Mouse (Mus musculus) urinary bladder, adult 18-20 months (tissue): ENCODE data around the gene Btbd19.

Experiments used
- DNase-seq, 2 experiments: peaks; one replicate each; pipeline ENCODE4 v3.0.0; 2022; ENCODE audit warnings: low spot score in 2 of 2, mixed read lengths in 2 of 2

Btbd19 gene

DNA sequence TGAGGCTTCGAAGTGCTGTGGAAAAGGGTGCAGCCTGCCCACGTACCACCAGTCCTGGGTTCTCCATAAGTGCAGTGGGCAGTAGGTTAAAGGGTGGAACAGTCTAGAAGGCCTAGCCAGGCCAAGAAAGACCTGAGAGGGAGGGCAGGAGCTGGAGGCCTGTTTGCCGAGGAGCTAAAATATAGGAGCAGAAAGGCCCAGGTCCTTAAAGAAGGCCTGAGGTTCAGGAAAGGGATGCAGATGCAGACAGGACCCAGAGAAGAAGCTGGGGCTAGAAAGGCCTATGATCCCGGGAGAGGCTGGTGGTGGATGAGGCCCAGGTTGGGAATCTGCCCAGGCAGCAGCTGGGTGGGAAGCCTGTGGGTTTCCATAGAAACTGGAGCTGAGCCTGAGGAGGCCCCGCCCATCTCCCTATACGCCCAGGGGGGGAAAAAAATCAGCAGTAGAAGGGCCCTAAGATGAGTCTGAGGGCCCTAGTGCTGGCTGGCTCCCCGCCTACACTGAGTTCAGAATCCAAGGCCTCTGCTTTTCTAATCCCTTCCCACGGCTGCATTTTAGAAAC is at the start of gene Btbd19:
Gene Btbd19, minus strand, starts transcription at position 378 of the 562 bp plus-strand sequence.
- DNase-seq: peak in 1 of 2 experiments; percentile 77

- DNase-seq: no peak
These were observed 44.4 kb upstream of the Btbd19 start for GRCm38 (mm10) chr4:117169936-117170335.

DNA sequence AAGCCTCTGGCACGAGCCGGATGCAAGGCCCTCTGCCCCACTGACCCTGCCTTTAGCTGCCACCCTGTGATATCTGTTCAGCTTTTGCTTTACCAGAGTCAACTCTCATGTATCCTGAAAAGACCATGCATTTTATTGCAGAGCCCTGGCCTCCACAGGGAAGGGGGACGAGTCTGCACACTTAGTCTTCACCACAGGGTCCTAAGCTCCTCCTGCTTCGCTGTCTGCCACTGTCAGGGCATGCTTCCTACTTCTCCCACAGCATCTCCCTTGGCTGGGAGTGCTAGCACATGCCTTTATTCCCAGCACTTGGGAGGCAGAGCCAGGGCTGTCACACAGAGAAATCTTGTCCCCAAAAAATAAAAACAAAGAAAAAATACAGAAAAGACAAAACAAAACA is 35.7 kb upstream of the Btbd19 start:
- no peak for DNase-seq

DNA sequence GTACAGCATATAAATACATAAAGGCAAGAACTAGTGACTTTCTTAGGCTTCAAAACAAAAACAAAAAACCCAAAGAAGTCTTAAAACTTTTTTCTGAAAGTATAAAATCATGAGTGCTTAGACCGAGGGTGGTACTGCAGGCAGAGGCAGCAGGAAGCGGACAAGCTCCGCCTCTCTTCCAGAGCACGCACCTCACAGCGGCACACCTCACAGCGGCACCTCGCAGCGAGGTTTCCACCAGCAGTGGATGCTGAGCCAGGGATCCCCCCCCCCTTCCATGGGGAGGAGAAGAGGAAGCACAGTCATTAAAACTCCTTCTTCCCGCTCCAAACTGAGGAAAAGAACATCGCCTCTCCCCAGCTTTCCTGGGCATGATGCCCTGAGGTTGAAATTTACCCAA is 34.1 kb upstream of the Btbd19 start:
- no peak for DNase-seq

- DNase-seq: no peak
These were observed 30.8 kb upstream of the Btbd19 start for GRCm38 (mm10) chr4:117156372-117156771.

DNA sequence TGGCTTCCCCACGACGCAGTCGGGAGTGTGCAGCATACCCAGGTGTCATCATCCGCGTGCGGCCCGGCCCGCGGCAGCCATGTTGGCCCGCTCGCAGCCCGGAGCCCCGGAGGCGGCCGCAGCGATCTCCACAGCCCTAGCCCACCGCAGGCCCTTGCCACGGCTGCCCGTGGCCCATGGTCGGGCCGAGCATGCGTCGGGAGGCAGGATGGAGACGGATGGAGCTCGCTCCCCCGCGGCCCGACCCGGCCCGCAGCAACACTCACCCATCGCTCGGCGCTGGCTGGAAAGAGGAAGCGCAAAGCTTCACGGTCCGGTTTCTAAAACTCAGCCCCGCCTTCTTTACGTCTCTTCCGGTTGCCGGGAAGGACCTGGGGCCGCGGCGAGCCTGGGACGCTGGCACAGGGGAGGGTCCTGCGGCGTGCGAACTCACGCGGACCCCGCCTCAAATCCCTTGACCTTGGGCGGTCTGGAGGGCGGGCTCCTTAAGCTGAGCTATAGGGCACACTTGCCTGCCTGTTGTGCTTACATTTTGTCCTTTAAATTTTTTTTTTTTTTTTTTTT is 30.3 kb upstream of the Btbd19 start, which contains the start of gene Rps8:
Gene Rps8, minus strand, starts transcription at position 452 of the 564 bp plus-strand sequence.
- DNase-seq: peak; percentile 77 to 78

DNA sequence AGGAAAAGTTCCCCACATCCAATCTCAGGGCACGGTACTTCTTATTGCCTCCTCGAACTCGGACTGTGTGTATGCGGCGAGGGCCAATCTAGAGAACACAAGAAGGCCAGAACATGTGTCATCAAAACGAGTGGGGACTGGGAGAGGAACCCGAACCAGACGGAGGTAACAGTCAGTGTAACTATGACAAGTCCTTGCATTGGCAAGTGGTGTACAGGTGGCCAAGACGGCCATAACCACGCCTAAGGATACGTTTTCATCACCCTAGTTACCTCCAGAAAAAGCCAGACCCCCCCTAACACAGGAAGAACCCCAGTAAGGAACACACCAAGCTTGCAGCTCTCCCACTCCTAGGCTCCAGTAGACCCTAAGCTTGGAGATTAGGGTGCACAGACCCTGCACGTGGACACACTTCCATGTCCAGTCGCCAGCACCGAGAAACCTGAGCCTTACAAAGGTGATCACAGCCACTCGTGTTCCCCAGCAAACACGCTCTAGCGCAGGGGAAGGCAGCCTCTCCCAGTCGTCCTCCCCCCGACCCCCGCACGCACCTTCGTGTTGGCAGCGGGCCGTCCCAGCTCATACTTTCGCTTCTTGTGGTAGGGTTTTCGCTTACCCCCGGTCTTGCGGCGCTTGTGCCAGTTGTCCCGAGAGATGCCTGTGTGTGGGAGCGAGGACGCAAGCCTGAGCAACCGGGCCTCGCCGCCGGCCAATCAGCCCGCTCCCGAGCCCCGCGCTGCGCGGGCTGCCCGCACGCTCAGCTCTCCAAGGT is 29.7 kb upstream of the Btbd19 start:
- DNase-seq: no peak

- DNase-seq: no peak
These were observed 27.2 kb upstream of the Btbd19 start for GRCm38 (mm10) chr4:117152714-117153113.

DNA sequence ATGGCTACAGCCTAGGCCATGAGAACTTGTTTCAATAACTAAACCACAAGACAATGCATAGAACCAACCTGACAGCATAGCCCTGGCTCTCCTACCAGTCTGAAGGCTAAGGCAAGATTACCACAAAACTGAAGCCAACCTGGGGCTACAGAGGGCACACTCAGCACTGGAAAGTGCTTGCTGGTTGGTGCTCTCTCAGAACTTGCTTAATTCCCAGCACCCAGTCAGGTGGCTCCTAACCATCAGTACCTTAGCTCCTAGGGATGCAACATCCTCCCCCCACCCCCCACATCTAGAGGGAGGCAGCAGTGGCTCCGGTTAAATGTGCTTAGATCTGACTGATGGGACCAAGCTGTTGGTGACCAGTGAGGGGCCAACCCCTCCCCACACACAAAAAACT is 25.9 kb upstream of the Btbd19 start:
- no peak for DNase-seq

- no peak for DNase-seq
These were observed 24.7 kb upstream of the Btbd19 start for GRCm38 (mm10) chr4:117150212-117150733.

DNA sequence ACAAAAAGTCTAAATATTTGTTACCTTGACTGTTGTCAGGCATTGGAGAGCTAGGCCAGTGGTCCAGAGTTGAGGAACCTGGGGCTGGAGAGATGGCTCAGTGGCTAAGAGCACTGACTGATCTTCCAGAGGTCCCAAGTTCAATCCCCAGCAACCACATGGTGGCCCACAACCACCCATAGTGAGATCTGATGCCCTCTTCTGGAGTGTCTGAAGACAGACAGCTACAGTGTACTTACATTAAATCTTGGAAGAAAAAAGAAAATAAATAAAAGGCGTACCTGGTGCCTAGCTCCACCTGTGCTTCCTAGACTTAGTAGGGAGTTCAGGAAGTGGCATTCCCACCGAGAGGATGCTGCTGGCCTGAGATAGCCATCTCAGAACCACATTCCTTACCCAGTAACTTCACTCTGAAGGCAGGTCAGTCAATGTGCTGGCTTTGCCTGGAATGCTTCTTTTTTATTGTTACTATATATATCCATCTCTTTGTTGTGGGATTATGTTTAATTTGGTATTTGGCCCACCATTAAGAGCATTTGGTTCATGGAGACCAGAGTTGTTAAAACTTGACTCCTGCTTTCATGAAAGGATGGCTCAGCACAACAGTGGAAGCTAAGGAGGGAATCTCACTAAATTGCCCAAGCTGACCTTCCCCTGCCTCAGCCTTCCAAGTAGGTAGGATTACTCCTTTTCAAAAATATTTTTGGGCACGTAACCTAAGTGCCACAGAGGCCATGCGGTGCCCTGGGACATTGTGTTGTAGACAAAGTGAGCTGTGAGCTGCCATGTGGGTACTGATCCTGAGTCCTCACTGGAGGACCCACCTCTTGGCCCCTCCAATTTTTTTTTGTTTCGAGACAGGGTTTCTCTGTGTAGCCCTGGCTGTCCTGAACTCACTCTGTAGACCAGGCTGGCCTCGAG is 24.0 kb upstream of the Btbd19 start:
- no peak for DNase-seq

- no peak for DNase-seq
These were observed 23.3 kb upstream of the Btbd19 start for GRCm38 (mm10) chr4:117148815-117149214.

DNA sequence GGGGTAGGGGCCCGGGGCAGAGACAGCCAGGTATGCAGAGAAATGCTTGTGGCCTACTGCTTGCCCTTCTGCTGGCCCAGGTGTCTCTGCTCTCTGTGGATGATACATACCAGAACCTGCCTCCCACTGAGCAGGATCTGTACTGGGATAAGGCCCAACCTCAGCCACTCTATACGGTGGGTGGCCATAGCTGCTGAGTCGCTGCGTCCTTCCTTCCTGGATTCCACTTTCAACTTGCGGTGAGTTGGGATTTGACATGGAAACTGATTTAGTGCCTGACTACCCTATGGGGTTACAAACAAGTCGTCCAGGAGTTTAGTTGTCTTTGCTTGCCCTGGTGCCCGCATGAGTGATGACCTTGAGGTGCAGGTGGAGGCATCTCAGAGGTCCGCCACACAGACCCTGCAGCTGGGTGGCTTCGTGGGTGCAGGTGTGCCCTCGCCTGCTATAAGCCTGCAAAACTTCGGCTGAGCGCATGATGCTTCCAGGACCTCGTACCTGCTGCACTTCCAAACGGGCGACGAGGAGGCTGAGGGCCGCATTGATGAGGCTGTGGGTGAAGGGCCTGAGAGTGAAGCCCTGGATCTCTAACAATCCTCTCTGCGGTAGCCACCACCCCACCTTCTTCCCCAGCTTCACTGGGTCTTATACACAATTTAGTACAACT is 22.7 kb upstream of the Btbd19 start:
- no peak for DNase-seq

DNA sequence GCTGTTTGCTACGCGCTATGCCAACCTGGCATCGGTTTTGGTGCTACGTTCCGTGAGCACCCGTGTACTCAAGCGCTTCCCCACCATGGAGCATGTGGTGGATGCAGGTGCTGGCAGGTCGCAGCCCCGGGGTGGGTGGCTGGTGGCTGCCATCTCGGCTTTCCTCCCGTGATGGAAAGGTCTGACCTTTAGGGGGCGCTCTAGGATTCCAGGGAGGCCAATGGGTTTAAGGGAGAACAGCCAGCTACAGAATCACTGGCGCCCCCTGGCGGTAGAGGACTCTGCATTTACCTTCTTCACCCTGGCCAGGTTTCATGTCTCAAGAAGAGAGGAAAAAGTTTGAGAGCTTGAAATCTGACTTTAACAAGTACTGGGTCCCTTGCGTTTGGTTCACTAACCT is 20.7 kb upstream of the Btbd19 start:
- DNase-seq: peak; percentile 79 to 83

GRCm38 (mm10) chr4:117145248-117145647 is 19.7 kb upstream of the Btbd19 start:
- DNase-seq: no peak

GRCm38 (mm10) chr4:117143023-117143422 is 17.5 kb upstream of the Btbd19 start:
- DNase-seq: no peak

GRCm38 (mm10) chr4:117140613-117141012 is 15.1 kb upstream of the Btbd19 start:
- no peak for DNase-seq

GRCm38 (mm10) chr4:117139217-117139612 is 13.7 kb upstream of the Btbd19 start:
- no peak for DNase-seq

DNA sequence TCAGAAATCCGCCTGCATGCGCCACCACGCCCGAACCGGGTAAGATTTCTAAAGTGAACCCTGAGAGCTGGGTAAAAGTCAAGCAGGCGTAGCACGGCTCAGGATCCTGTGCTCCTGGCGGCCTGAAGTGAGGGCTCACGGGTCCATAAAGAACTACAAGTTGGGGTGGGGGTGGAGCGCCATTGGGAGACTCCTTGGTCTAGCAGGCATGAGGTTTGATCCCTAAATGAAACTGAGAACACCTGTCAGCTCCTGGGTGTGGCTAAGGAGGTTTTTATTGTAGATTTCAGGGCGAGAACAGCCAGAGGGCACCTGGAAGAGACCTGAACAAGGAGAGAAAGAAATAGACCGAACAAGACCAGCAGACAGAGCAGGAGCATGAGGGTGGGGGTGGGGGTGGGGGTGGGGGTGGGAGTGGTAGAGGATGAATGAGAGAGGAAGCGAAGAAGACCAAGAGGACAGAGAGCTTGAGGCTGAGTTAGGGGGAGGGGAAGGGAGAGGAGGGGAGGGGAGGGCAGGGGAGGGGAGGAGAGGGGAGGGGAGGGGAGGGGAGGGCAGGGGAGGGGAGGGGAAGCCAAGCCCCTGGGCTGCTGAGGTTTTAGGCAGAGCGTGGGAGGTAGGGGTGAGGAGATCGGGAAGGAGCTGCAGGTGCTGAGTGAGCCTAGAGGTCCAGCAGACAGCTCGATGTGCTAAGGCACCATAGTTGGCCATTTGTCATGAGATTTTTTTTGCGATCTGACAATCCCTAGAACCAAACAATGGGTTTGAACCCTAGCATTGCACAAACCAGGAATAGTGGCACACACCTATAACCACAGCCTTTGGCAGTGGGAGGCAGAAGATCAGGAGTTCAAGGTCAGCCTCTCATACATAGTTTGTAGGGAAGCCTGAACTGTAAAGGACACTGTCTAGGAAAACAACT is 13.0 kb upstream of the Btbd19 start:
- no peak for DNase-seq

- peak in 1 of 2 experiments; percentile 65 for DNase-seq
These were observed 10.5 kb upstream of the Btbd19 start for GRCm38 (mm10) chr4:117136034-117136433.
